Mouse (Mus musculus): ENCODE measurements around the gene Vezt. TPM values are rescaled to one million over a fixed set of nuclear protein-coding genes. Genes with fewer than 3 reads are reported as not detected.

Vezt gene
- polyA plus RNA-seq, 1 experiment, result 7.4 TPM

Other genes starting within 250 kb of the Vezt start
- gene Usp44, start 204.3 kb downstream of the Vezt start, polyA plus RNA-seq (2012; rRNA removed), result 0.05 and 0.16 TPM in 2 replicates
- gene Metap2, start 138.7 kb downstream of the Vezt start, polyA plus RNA-seq (2012; rRNA removed), result 30.6 and 33.9 TPM in 2 replicates
- gene Fgd6, start 184 bp upstream of the Vezt start, polyA plus RNA-seq (2012; rRNA removed), result 3.8 and 5.7 TPM in 2 replicates
- 3.6 and 5.0 TPM in 2 replicates for gene Nr2c1, start 112.2 kb upstream of the Vezt start, polyA plus RNA-seq (2012; rRNA removed)
- 100 and 102 TPM in 2 replicates for gene Ndufa12, start 162.9 kb upstream of the Vezt start, polyA plus RNA-seq (2012; rRNA removed)

Measured in large intestine, adult 2 months (tissue).